Mouse (Mus musculus) thymus, postnatal 36 days (tissue): ENCODE data around the gene Fyn.

Experiments used
- DNase-seq, 2 experiments: peaks; one replicate each; pipeline ENCODE4 v3.0.0; 2022; ENCODE audit warnings: mixed read lengths in 2 of 2

Fyn gene

GRCm38 (mm10) chr10:39583718-39584117 is 215.1 kb downstream of the Fyn start:
- no peak for DNase-seq

- DNase-seq: no peak
Measured at GRCm38 (mm10) chr10:39587290-39587925, 218.8 kb downstream of the Fyn start.

- DNase-seq: no peak
Measured at GRCm38 (mm10) chr10:39587973-39588746, 219.5 kb downstream of the Fyn start.

- DNase-seq: no peak
Measured at GRCm38 (mm10) chr10:39589765-39590546, 221.3 kb downstream of the Fyn start.

- DNase-seq: peak; percentile 17 to 25
Measured at GRCm38 (mm10) chr10:39590629-39591028, 222.0 kb downstream of the Fyn start.

- DNase-seq: no peak
Measured at GRCm38 (mm10) chr10:39592501-39592900, 223.8 kb downstream of the Fyn start.

GRCm38 (mm10) chr10:39594716-39595115 is 226.1 kb downstream of the Fyn start:
- DNase-seq: no peak

- DNase-seq: no peak
Measured at GRCm38 (mm10) chr10:39595862-39596261, 227.2 kb downstream of the Fyn start.

GRCm38 (mm10) chr10:39597116-39597791 is 228.6 kb downstream of the Fyn start:
- no peak for DNase-seq

- DNase-seq: no peak
Measured at GRCm38 (mm10) chr10:39597792-39598183, 229.1 kb downstream of the Fyn start.

- no peak for DNase-seq
Measured at GRCm38 (mm10) chr10:39599601-39600000, 230.9 kb downstream of the Fyn start.

- DNase-seq: no peak
Measured at GRCm38 (mm10) chr10:39600115-39600514, 231.5 kb downstream of the Fyn start.

- DNase-seq: no peak
Measured at GRCm38 (mm10) chr10:39601068-39601467, 232.4 kb downstream of the Fyn start.

GRCm38 (mm10) chr10:39606434-39606833 is 237.8 kb downstream of the Fyn start:
- no peak for DNase-seq

GRCm38 (mm10) chr10:39611234-39611633 is 242.6 kb downstream of the Fyn start:
- no peak for DNase-seq

GRCm38 (mm10) chr10:39612131-39612530 is 243.5 kb downstream of the Fyn start:
- no peak for DNase-seq

GRCm38 (mm10) chr10:39612633-39612988 is 244.0 kb downstream of the Fyn start, which contains the start of gene Traf3ip2:
Gene Traf3ip2 (plus strand): TSS chr10:39612934.
- no peak for DNase-seq

GRCm38 (mm10) chr10:39612989-39613831 is 244.6 kb downstream of the Fyn start:
- peak; percentile 66 to 68 for DNase-seq

GRCm38 (mm10) chr10:39613973-39614372 is 245.3 kb downstream of the Fyn start:
- DNase-seq: no peak

- no peak for DNase-seq
Measured at GRCm38 (mm10) chr10:39614676-39615075, 246.0 kb downstream of the Fyn start.
